Mouse (Mus musculus): ENCODE results near the gene Gm10491. TPM values are rescaled to one million over a fixed set of nuclear protein-coding genes. Genes with fewer than 3 reads are reported as not detected.

Gm10491 gene
- not detected in 2 replicates for polyA plus RNA-seq (2014; fragmentation: Nextera tagmentation; extraction: Ambion mirVana)

- no peak for ATAC-seq (ENCODE audit: low read depth)
- Histone ChIP-seq H3K4me2 (ENCODE audit: low read depth, low read length) (no peak within 1 kb of the TSS), H3K27me3 (ENCODE audit: control insufficient read depth, insufficient read depth, low read length) (no peaks in the 10 kb centered on the region), H3K36me3 (ENCODE audit: control insufficient read depth, insufficient read depth, low read length) (no peaks in the 10 kb centered on the region), H3K4me3 (ENCODE audit: low read depth, low read length) (no peak within 1 kb of the TSS), H3K27ac (ENCODE audit: low read depth, low read length) (no peak within 1 kb of the TSS), H3K4me1 (ENCODE audit: control insufficient read depth, insufficient read depth, low read length) (no peaks in the 10 kb centered on the region), H3K9me3 (ENCODE audit: control insufficient read depth, low read length) (no peaks in the 10 kb centered on the region), H3K9ac (replicated peaks; ENCODE audit: low read depth, low read length) (no peak within 1 kb of the TSS)
- 93% methylated on average over 5 of the region's 5 CpGs for WGBS
Measured at GRCm38 (mm10) chrX:7907735-7908134, at the start of gene Gm10491. Gene Gm10491, minus strand, starts transcription at chrX:7907835.

GRCm38 (mm10) chrX:7950091-7950490 is 42.5 kb upstream of the Gm10491 start:
- H3K4me1 ChIP-seq (ENCODE audit: control insufficient read depth, insufficient read depth, low read length), result no peaks in the 10 kb centered on the region
- H3K36me3 ChIP-seq (ENCODE audit: control insufficient read depth, insufficient read depth, low read length), result no peaks in the 10 kb centered on the region
- no peaks in the 10 kb centered on the region for H3K9me3 ChIP-seq (ENCODE audit: control insufficient read depth, low read length)
- no peak overlapping the region for H3K9ac ChIP-seq (replicated peaks; ENCODE audit: low read depth, low read length)
- H3K4me3 ChIP-seq (ENCODE audit: low read depth, low read length), result no peak overlapping the region
- WGBS, result 94% methylated on average over 7 of the region's 7 CpGs
- no peak for ATAC-seq (ENCODE audit: low read depth)
- no peak overlapping the region for H3K27ac ChIP-seq (ENCODE audit: low read depth, low read length)
- H3K27me3 ChIP-seq (ENCODE audit: control insufficient read depth, insufficient read depth, low read length), result no peaks in the 10 kb centered on the region
- H3K4me2 ChIP-seq (ENCODE audit: low read depth, low read length), result no peak overlapping the region

DNA sequence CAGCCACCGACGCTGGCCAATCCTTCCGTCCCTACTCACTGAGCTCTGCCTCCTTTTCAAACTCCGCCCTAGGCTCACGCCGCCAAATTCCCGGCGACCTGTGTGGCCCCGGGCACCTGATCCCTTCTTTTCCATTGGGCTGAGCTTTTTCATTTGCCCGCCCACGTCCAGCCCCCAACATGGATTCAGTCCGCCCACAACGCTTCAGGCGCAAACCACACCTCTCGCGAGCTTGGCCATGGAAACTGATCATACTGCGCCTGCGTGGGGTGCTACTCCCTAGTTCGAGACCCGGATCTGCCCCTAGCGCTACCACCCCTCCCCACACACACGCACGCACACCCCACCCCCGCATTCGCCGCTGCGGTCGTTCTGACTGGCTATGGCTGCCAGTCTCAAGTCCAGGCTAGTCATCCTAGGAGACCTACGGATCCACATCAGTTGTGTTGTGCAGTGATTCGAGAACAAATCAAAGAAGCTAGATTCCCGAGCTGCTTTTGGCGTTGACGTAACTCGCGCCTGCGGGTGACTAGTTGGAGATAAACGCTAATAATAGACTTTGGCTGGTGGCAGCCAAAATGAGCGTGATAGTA is 40.4 kb upstream of the Gm10491 start:
- Histone ChIP-seq H3K36me3 (ENCODE audit: control insufficient read depth, insufficient read depth, low read length) (no peaks in the 10 kb centered on the region), H3K9me3 (ENCODE audit: control insufficient read depth, low read length) (no peaks in the 10 kb centered on the region), H3K4me2 (ENCODE audit: low read depth, low read length) (peak overlapping the region; percentile 32; the same call in 1 of the 2 replicates), H3K27me3 (ENCODE audit: control insufficient read depth, insufficient read depth, low read length) (no peaks in the 10 kb centered on the region), H3K9ac (replicated peaks; ENCODE audit: low read depth, low read length) (peak overlapping the region; percentile 35), H3K4me3 (ENCODE audit: low read depth, low read length) (peak overlapping the region; percentile 36), H3K4me1 (ENCODE audit: control insufficient read depth, insufficient read depth, low read length) (no peaks in the 10 kb centered on the region), H3K27ac (ENCODE audit: low read depth, low read length) (peak overlapping the region; percentile 56; the same call in 1 of the 2 replicates)
- WGBS, result 23% methylated on average over 38 of the region's 38 CpGs
- ATAC-seq (ENCODE audit: low read depth), result no peak

- Histone ChIP-seq H3K9me3 (ENCODE audit: control insufficient read depth, low read length) (no peaks in the 10 kb centered on the region), H3K4me3 (ENCODE audit: low read depth, low read length) (peak within 1 kb of the TSS; percentile 36), H3K4me2 (ENCODE audit: low read depth, low read length) (peak within 1 kb of the TSS; percentile 44), H3K9ac (replicated peaks; ENCODE audit: low read depth, low read length) (peak within 1 kb of the TSS; percentile 39), H3K4me1 (ENCODE audit: control insufficient read depth, insufficient read depth, low read length) (no peaks in the 10 kb centered on the region), H3K36me3 (ENCODE audit: control insufficient read depth, insufficient read depth, low read length) (no peaks in the 10 kb centered on the region), H3K27ac (ENCODE audit: low read depth, low read length) (peak within 1 kb of the TSS; percentile 56; the same call in 1 of the 2 replicates), H3K27me3 (ENCODE audit: control insufficient read depth, insufficient read depth, low read length) (no peaks in the 10 kb centered on the region)
- peak; percentile 98 for ATAC-seq (ENCODE audit: low read depth)
- 16% methylated on average over 37 of the region's 37 CpGs for WGBS
Measured at GRCm38 (mm10) chrX:7947108-7947899, 39.7 kb upstream of the Gm10491 start, which contains the start of gene Hdac6. Gene Hdac6, minus strand, starts transcription at chrX:7947889.

DNA sequence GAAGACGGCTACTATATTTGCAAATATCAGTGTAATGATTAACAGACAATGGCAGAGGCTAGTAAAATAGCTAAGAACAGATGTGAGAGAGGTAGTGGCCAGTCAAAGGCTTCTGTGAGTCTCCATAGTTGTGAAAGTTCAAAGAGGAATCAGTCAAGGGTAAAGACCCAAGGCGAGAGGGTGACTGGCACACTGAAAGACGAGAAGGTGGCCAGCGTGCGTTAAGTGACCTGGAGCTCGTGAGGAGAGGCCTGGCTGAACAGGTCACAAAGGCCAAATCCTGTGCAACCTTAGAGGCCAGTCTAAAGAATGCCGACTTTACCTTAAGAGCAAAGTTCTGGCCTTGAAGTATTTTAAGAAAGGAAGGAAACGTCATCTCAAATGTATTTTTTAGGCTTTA is 38.0 kb upstream of the Gm10491 start:
- H3K27me3 ChIP-seq (ENCODE audit: control insufficient read depth, insufficient read depth, low read length), result no peaks in the 10 kb centered on the region
- no peaks in the 10 kb centered on the region for H3K36me3 ChIP-seq (ENCODE audit: control insufficient read depth, insufficient read depth, low read length)
- no peak overlapping the region for H3K27ac ChIP-seq (ENCODE audit: low read depth, low read length)
- no peaks in the 10 kb centered on the region for H3K4me1 ChIP-seq (ENCODE audit: control insufficient read depth, insufficient read depth, low read length)
- no peaks in the 10 kb centered on the region for H3K9me3 ChIP-seq (ENCODE audit: control insufficient read depth, low read length)
- H3K9ac ChIP-seq (replicated peaks; ENCODE audit: low read depth, low read length), result no peak overlapping the region
- ATAC-seq (ENCODE audit: low read depth), result no peak
- H3K4me2 ChIP-seq (ENCODE audit: low read depth, low read length), result no peak overlapping the region
- no peak overlapping the region for H3K4me3 ChIP-seq (ENCODE audit: low read depth, low read length)
- WGBS, result 75% methylated on average over 8 of the region's 8 CpGs

DNA sequence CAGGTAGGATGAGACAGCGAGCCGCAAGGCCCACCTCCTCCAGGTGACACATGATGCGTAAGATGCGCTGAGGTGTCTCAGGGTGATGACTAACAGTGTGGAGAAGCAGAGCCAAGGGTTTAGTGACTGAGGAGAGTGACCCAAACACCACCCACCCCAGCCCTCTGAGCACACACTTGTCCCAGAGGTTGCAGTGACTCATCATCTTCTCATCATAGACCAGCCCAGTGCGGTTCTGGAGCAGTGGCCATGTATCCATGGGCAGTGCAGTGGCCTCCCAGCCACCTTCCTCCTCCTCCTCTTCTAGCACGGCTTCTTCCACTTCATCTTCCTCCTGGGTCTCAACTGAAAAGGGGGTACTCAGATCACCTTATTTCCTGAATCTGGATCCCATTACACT is 30.0 kb upstream of the Gm10491 start:
- WGBS, result 97% methylated on average over 6 of the region's 6 CpGs
- Histone ChIP-seq H3K9ac (replicated peaks; ENCODE audit: low read depth, low read length) (no peak overlapping the region), H3K27ac (ENCODE audit: low read depth, low read length) (no peak overlapping the region), H3K36me3 (ENCODE audit: control insufficient read depth, insufficient read depth, low read length) (no peaks in the 10 kb centered on the region; the same call in 1 of the 2 replicates), H3K4me1 (ENCODE audit: control insufficient read depth, insufficient read depth, low read length) (no peaks in the 10 kb centered on the region), H3K4me2 (ENCODE audit: low read depth, low read length) (no peak overlapping the region), H3K4me3 (ENCODE audit: low read depth, low read length) (no peak overlapping the region), H3K27me3 (ENCODE audit: control insufficient read depth, insufficient read depth, low read length) (no peaks in the 10 kb centered on the region), H3K9me3 (ENCODE audit: control insufficient read depth, low read length) (no peaks in the 10 kb centered on the region)
- no peak for ATAC-seq (ENCODE audit: low read depth)

DNA sequence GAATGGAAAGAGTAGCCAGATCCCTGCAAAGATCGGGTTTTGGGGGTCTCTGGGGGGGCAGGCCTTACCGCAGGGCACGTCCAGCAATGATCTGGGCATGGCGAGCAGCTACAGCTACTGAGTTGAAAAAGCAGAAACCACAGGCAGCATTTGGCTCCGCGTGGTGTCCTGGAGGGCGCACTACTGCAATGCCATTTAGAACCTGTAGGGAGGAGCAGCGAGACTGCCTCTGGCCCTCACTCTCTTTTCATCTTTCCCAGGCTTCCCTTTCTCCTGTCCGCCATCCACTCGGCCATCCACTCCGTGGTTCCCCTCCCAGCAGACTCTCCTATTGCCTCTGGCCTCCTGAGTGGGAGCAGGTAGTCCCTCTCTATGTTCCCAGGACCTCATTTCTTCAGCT is 29.2 kb upstream of the Gm10491 start:
- H3K36me3 ChIP-seq (ENCODE audit: control insufficient read depth, insufficient read depth, low read length), result no peaks in the 10 kb centered on the region; the same call in 1 of the 2 replicates
- WGBS, result 52% methylated on average over 11 of the region's 11 CpGs
- H3K4me2 ChIP-seq (ENCODE audit: low read depth, low read length), result no peak overlapping the region
- H3K27ac ChIP-seq (ENCODE audit: low read depth, low read length), result no peak overlapping the region
- no peak for ATAC-seq (ENCODE audit: low read depth)
- no peaks in the 10 kb centered on the region for H3K9me3 ChIP-seq (ENCODE audit: control insufficient read depth, low read length)
- H3K4me3 ChIP-seq (ENCODE audit: low read depth, low read length), result no peak overlapping the region
- H3K9ac ChIP-seq (replicated peaks; ENCODE audit: low read depth, low read length), result no peak overlapping the region
- H3K27me3 ChIP-seq (ENCODE audit: control insufficient read depth, insufficient read depth, low read length), result no peaks in the 10 kb centered on the region
- no peaks in the 10 kb centered on the region for H3K4me1 ChIP-seq (ENCODE audit: control insufficient read depth, insufficient read depth, low read length)

DNA sequence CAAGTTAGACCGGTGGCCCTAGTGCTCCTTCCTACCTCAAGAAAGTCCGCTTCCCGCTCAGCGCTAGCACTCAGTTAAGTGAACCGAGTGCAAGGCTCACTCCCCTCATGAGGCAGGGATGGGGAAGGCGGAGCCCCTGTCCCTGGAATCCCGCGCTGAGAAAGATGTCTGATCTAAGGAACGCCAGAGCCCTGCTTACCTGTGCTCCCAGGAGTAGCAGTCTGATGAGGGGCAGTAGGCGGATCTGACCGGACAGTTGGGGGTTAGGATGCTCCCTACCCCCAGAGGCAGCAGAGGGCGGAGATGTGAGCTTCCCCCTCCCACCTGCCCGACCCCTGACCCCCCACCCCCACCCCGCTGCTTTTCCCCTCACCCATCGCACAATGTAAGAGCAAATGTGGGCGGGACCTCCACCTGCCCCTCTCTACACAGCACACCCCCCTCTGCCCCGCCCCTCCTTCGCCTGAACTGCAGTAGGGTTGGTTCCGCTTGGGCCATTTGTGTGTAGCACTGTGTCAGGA is 20.7 kb upstream of the Gm10491 start, which contains the start of gene Eras:
Gene Eras, minus strand, starts transcription at position 338 of the 521 bp plus-strand sequence.
- Histone ChIP-seq H3K4me3 (ENCODE audit: low read depth, low read length) (no peak within 1 kb of the TSS), H3K36me3 (ENCODE audit: control insufficient read depth, insufficient read depth, low read length) (no peaks in the 10 kb centered on the region), H3K9ac (replicated peaks; ENCODE audit: low read depth, low read length) (no peak within 1 kb of the TSS), H3K27me3 (ENCODE audit: control insufficient read depth, insufficient read depth, low read length) (no peaks in the 10 kb centered on the region), H3K4me2 (ENCODE audit: low read depth, low read length) (no peak within 1 kb of the TSS), H3K27ac (ENCODE audit: low read depth, low read length) (no peak within 1 kb of the TSS), H3K9me3 (ENCODE audit: control insufficient read depth, low read length) (no peaks in the 10 kb centered on the region), H3K4me1 (ENCODE audit: control insufficient read depth, insufficient read depth, low read length) (no peaks in the 10 kb centered on the region)
- ATAC-seq (ENCODE audit: low read depth), result no peak
- WGBS, result 29% methylated on average over 16 of the region's 19 CpGs

DNA sequence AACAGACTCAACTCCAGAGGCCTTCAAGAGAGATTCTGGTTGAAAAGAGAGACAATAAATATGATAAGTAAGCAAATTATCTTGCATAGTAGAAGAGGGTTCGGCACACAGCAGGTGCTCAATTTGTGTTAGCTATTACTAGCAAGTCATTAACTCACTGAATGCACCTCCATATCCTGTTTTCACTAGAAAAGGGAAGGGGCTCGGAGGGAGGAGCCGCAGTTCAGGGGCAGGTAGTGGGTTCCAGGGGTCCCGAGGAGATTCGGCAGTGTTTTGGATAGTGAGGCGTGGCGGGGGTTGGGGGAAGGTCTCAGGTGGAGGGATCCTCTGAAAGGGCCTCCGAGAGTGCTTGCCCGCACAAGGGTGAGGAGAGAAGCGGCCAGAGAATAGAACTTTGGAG is 19.5 kb upstream of the Gm10491 start:
- Histone ChIP-seq H3K9me3 (ENCODE audit: control insufficient read depth, low read length) (no peaks in the 10 kb centered on the region), H3K9ac (replicated peaks; ENCODE audit: low read depth, low read length) (no peak overlapping the region), H3K4me2 (ENCODE audit: low read depth, low read length) (no peak overlapping the region), H3K4me1 (ENCODE audit: control insufficient read depth, insufficient read depth, low read length) (0 out of 2 replicates have a peak, but pooled peaks cover 9% of the 10 kb centered on the region), H3K27ac (ENCODE audit: low read depth, low read length) (no peak overlapping the region), H3K27me3 (ENCODE audit: control insufficient read depth, insufficient read depth, low read length) (no peaks in the 10 kb centered on the region), H3K36me3 (ENCODE audit: control insufficient read depth, insufficient read depth, low read length) (no peaks in the 10 kb centered on the region), H3K4me3 (ENCODE audit: low read depth, low read length) (no peak overlapping the region)
- ATAC-seq (ENCODE audit: low read depth), result no peak
- WGBS, result 19% methylated on average over 10 of the region's 10 CpGs
